Mouse (Mus musculus) kidney, postnatal 0 days (tissue): ENCODE measurements around the gene Gm4131. TPM values are rescaled to one million over a fixed set of nuclear protein-coding genes. Genes with fewer than 3 reads are reported as not detected.

ENCODE experiments used
- ATAC-seq: fragments of 200-750 bp; cut with Nextera tagmentation; replicated peaks from 2 replicates; pipeline ENCODE4 v1.8.0; 2017; ENCODE audit warnings: low read depth, moderate number of reproducible peaks, moderate TSS enrichment, moderate library complexity; ENCODE audit not compliant: low FRiP score
- DNase-seq: peaks from one replicate; pipeline ENCODE4 v3.0.0-alpha.2; 2016; ENCODE audit warnings: low spot score
- H3K27ac ChIP-seq: fragments of 300-500 bp; sonication (generic); 2 replicates; pipeline ENCODE4 v1.5.1; 2014; ENCODE audit warnings: mild to moderate bottlenecking
- H3K27me3 ChIP-seq: fragments of 300-500 bp; sonication (generic); 2 replicates; pipeline ENCODE4 v1.6.1; 2014; ENCODE audit warnings: low read length, mixed read lengths; ENCODE audit not compliant: insufficient read depth
- H3K36me3 ChIP-seq: fragments of 300-500 bp; sonication (generic); 2 replicates; pipeline ENCODE4 v1.6.1; 2014; ENCODE audit warnings: low read length, mixed read lengths; ENCODE audit not compliant: insufficient read depth
- H3K4me1 ChIP-seq: fragments of 300-500 bp; sonication (generic); replicated peaks from 2 replicates; pipeline ENCODE4 v1.6.1; 2014; ENCODE audit warnings: antibody characterized with exemption, low read length, mixed read lengths; ENCODE audit not compliant: insufficient read depth
- H3K4me2 ChIP-seq: fragments of 300-500 bp; sonication (generic); 2 replicates; pipeline ENCODE4 v1.6.1; 2014; ENCODE audit warnings: mild to moderate bottlenecking, low read length, moderate library complexity, mixed read lengths
- H3K4me3 ChIP-seq: fragments of 300-500 bp; sonication (generic); replicated peaks from 2 replicates; pipeline ENCODE4 v1.5.1; 2014; ENCODE audit warnings: low read depth, low read length
- H3K9ac ChIP-seq: fragments of 300-500 bp; sonication (generic); 2 replicates; pipeline ENCODE4 v1.6.1; 2014; ENCODE audit warnings: low read depth, low read length
- H3K9me3 ChIP-seq: fragments of 300-500 bp; sonication (generic); replicated peaks from 2 replicates; pipeline ENCODE4 v1.6.1; 2016; ENCODE audit warnings: low read length, inconsistent platforms, mixed read lengths
- CTCF ChIP-seq: IDR thresholded peaks from 2 replicates; pipeline ENCODE4 v1.5.1; 2016; ENCODE audit warnings: antibody characterized with exemption, low read depth, mild to moderate bottlenecking, moderate library complexity
- WGBS: fragments of 180-500 bp; shearing (Covaris S2); extraction: QIAGEN DNeasy Blood & Tissue Kit; methylation state at CpG from one replicate; pipeline ENCODE4 v1.1.7; 2014; 5-methylcytosine and 5-hydroxymethylcytosine counted together
- polyA plus RNA-seq: library from polyadenylated mRNA; unstranded; fragments of >200 nt; fragmentation: Nextera tagmentation; extraction: Ambion mirVana; gene quantifications from 2 replicates; pipeline ENCODE4 v1.2.1, GENCODE M21; 2015

Gene Gm4131
- polyA plus RNA-seq, 1 experiment from 2014 or later, result 0.78 TPM

GRCm38 (mm10) chr14:62584637-62585036, 17.9 kb upstream of the Gm4131 start:
- TF ChIP-seq CTCF, result no peak
- Histone ChIP-seq H3K9me3 (no peaks in the 10 kb centered on the region), H3K4me2 (no peak overlapping the region), H3K4me3 (no peak overlapping the region), H3K27me3 (no peaks in the 10 kb centered on the region), H3K9ac (no peak overlapping the region), H3K27ac (no peak overlapping the region), H3K36me3 (no peaks in the 10 kb centered on the region), H3K4me1 (no peaks in the 10 kb centered on the region)
- ATAC-seq (no peak), DNase-seq (no peak)

- no peak for DNase-seq
- no peaks in the 10 kb centered on the region for H3K27me3 ChIP-seq
- no peak overlapping the region for H3K4me3 ChIP-seq
- no peak for TF ChIP-seq CTCF
- H3K9ac ChIP-seq, result no peak overlapping the region
- H3K27ac ChIP-seq, result no peak overlapping the region
- no peak overlapping the region for H3K4me2 ChIP-seq
- WGBS, result 81% methylated on average over 9 of the region's 9 CpGs
- no peaks in the 10 kb centered on the region for H3K9me3 ChIP-seq
- no peak for ATAC-seq
- H3K4me1 ChIP-seq, result no peaks in the 10 kb centered on the region
- H3K36me3 ChIP-seq, result no peaks in the 10 kb centered on the region
Measured at GRCm38 (mm10) chr14:62581768-62582167, 15.0 kb upstream of the Gm4131 start.

DNA sequence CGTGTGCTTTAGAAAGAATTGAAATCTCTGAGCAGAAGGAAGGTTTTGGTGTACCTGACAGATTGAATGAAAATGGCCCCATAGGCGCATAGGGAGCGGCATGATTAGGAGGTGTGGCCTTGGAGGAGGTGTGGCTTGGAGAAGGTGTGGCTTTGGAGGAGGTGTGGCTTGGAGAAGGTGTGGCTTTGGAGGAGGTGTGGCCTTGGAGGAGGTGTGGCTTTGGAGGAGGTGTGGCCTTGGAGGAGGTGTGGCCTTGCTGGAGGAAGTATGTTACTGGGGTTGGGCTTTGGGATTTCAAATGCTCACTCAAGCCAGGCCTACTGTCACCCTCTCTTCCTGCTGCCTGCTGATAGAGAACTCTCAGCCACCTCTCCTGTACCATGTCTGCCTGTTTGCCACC, 14.2 kb upstream of the Gm4131 start:
- H3K36me3 ChIP-seq, result no peaks in the 10 kb centered on the region
- TF ChIP-seq CTCF, result no peak
- DNase-seq (no peak), ATAC-seq (peak; percentile 36; the same call in 1 of the 2 replicates)
- H3K27ac ChIP-seq, result no peak overlapping the region
- H3K9me3 ChIP-seq, result no peaks in the 10 kb centered on the region
- H3K4me2 ChIP-seq, result no peak overlapping the region
- H3K4me1 ChIP-seq, result no peaks in the 10 kb centered on the region
- H3K9ac ChIP-seq, result no peak overlapping the region
- no peak overlapping the region for H3K4me3 ChIP-seq
- WGBS, result 89% methylated on average over 3 of the region's 3 CpGs
- no peaks in the 10 kb centered on the region for H3K27me3 ChIP-seq

GRCm38 (mm10) chr14:62575862-62576261, 9.1 kb upstream of the Gm4131 start:
- Histone ChIP-seq H3K4me2 (no peak overlapping the region), H3K36me3 (no peaks in the 10 kb centered on the region), H3K9me3 (no peaks in the 10 kb centered on the region), H3K9ac (no peak overlapping the region), H3K27ac (no peak overlapping the region), H3K4me3 (no peak overlapping the region), H3K27me3 (no peaks in the 10 kb centered on the region), H3K4me1 (no peaks in the 10 kb centered on the region; the same call in 1 of the 2 replicates)
- 73% methylated on average over 8 of the region's 8 CpGs for WGBS
- ATAC-seq (no peak), DNase-seq (no peak)
- no peak for TF ChIP-seq CTCF

DNA sequence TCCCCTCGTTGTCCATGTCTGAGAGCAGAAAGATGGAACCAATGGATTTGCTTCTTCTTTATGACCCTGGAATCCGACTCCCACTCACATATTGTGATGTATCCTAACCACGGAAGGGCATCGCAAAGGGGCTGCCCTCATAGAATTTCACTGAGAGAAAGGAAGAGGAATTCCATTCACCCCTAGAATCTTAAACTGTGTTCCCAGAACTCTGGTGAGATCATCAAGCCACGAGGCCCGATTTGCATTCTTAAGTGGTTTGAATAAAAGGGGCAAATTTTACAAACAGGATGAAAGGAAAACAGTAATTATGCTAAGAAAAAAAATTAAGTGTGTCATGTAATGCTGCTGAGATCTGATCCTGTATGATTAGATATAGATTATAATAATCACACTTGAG, 8.2 kb upstream of the Gm4131 start:
- peaks cover 7% of the 10 kb centered on the region; the same call in 1 of the 2 replicates for H3K4me1 ChIP-seq
- no peak overlapping the region for H3K27ac ChIP-seq
- no peaks in the 10 kb centered on the region for H3K36me3 ChIP-seq
- H3K9me3 ChIP-seq, result no peaks in the 10 kb centered on the region
- no peak for ATAC-seq
- WGBS, result 48% methylated on average over 6 of the region's 6 CpGs
- no peak overlapping the region for H3K4me3 ChIP-seq
- no peaks in the 10 kb centered on the region for H3K27me3 ChIP-seq
- no peak overlapping the region for H3K4me2 ChIP-seq
- no peak overlapping the region for H3K9ac ChIP-seq
- DNase-seq, result no peak
- TF ChIP-seq CTCF, result no peak

- Histone ChIP-seq H3K27me3 (no peaks in the 10 kb centered on the region), H3K9ac (no peak overlapping the region), H3K36me3 (no peaks in the 10 kb centered on the region), H3K4me2 (no peak overlapping the region), H3K4me3 (no peak overlapping the region), H3K27ac (no peak overlapping the region), H3K4me1 (peaks cover 11% of the 10 kb centered on the region; the same call in 1 of the 2 replicates), H3K9me3 (no peaks in the 10 kb centered on the region)
- 0% methylated on average over 2 of the region's 3 CpGs for WGBS
- DNase-seq (peak; percentile 87), ATAC-seq (peak; percentile 57; the same call in 1 of the 2 replicates)
- no peak for TF ChIP-seq CTCF
Measured at GRCm38 (mm10) chr14:62573454-62573853, 6.7 kb upstream of the Gm4131 start.

DNA sequence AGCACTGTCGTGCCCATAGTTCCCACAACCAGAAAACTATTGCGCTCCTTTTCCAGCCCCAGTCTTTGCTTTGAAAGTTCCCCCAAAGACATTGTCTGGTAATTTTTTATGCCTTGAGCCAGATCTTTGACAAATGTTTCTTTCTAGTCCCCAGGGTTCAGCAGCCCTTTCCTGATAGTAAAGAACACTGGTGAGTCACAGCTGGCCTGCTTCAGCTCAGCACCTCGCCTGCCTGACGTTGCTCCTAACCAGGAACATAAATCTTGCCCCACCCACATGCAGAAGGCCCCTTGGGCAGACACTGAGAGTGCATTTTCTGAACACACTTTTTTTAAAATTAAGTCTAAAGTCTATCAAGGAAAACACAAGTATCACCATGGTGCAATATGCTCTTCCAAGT, 3.6 kb upstream of the Gm4131 start:
- no peak for ATAC-seq
- H3K27ac ChIP-seq, result no peak overlapping the region; the same call in 1 of the 2 replicates
- peak; percentile 79 for DNase-seq
- no peaks in the 10 kb centered on the region for H3K36me3 ChIP-seq
- H3K27me3 ChIP-seq, result no peaks in the 10 kb centered on the region
- no peaks in the 10 kb centered on the region for H3K9me3 ChIP-seq
- TF ChIP-seq CTCF, result no peak
- no peak overlapping the region for H3K9ac ChIP-seq
- WGBS, result 19% methylated on average over 4 of the region's 4 CpGs
- H3K4me1 ChIP-seq, result peaks cover 11% of the 10 kb centered on the region; the same call in 1 of the 2 replicates
- no peak overlapping the region for H3K4me2 ChIP-seq
- no peak overlapping the region for H3K4me3 ChIP-seq
